Mouse (Mus musculus): Measurements from ENCODE around the gene Vasn. TPM values are rescaled to one million over a fixed set of nuclear protein-coding genes. Genes with fewer than 3 reads are reported as not detected.

Vasn gene
- 0.48 TPM for polyA plus RNA-seq (2014; fragmentation: Illumina TruSeq; extraction: RNeasy Lipid Tissue Mini Kit (QIAGEN cat#74804); ENCODE audit: low replicate concordance)

GRCm38 (mm10) chr16:4639831-4640237 lies at the start of gene Vasn, which contains the start of gene Dnaja3:
TSS of gene Vasn (plus strand) at chr16:4639941.
TSS of gene Dnaja3 (plus strand) at chr16:4639989.

DNA sequence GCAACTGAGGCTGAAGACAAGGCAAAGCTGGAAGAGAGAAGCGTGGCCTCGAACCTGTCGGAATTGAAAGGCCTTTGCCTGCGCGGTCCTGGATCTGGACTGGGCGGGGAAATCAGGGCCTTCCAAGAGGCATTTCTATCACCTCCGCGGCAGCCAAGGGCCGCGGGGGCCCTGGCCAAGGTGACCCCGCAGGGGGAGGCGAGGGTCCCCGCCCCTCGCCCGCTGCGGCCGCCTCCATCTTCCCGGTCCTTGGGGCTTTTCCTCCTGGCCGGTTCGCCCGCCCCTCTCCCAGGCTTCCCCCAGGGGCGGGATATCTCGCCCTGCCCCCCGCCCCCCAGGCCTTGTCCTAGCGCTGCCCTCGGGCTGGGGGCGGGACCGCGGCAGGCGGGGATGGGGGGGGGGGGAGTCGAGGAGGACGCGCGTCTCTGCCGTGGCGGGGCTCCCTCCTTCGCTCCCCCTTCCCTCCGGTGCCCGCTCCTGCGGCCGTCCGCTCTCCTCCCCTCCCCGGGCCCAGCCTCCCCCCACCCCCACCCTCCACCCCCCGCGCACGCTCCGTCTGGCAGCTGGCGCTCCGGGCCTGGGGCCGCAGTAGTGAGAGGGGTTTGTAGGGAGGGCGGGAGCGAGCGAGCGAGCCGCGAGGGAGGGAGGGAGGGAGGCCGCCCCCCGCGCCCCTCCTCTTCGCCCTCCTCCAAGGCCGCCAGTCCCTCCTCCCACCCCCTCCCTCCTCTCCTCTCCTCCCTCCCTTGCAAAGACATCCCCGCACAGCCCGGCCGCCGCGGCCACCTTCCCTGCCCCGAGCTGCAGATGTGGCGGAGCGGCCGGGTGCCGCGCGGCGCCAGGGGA lies 45.5 kb upstream of the Vasn start, which contains the start of gene Glis2:
TSS of gene Glis2 (plus strand) at position 743 of the 843 bp plus-strand sequence.

DNA sequence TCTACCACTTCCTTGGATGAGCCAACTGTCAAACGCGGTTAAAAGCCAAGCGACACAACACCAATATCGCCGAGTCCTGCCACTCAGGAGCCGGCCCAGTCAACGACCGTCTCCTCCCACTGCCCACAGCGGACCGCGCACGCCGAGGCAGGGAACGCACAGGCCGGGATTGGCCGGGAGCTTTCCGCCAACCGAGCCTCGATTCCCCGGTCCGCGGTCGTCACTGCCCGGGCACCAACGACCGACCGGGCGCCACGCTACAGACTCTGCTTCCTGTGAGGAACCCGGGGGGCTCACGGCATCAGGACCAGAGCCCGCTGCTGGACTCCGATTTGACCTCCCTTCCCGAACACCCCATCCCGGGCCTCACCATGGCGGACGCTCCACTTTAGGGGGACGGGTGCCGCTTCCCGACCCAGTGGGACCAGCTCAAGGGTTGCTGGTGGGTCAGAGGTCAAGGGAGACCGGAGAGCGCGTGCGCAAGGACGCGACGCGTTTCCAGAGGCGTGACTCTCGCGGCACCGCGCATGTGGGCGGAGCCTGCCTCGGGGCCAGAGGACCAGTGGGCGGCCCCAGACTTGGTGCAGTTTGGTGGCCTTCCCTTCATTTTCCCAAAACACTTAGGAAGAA lies 15.1 kb upstream of the Vasn start, which contains the start of gene Pam16:
TSS of gene Pam16 (minus strand) at position 508 of the 630 bp plus-strand sequence.

DNA sequence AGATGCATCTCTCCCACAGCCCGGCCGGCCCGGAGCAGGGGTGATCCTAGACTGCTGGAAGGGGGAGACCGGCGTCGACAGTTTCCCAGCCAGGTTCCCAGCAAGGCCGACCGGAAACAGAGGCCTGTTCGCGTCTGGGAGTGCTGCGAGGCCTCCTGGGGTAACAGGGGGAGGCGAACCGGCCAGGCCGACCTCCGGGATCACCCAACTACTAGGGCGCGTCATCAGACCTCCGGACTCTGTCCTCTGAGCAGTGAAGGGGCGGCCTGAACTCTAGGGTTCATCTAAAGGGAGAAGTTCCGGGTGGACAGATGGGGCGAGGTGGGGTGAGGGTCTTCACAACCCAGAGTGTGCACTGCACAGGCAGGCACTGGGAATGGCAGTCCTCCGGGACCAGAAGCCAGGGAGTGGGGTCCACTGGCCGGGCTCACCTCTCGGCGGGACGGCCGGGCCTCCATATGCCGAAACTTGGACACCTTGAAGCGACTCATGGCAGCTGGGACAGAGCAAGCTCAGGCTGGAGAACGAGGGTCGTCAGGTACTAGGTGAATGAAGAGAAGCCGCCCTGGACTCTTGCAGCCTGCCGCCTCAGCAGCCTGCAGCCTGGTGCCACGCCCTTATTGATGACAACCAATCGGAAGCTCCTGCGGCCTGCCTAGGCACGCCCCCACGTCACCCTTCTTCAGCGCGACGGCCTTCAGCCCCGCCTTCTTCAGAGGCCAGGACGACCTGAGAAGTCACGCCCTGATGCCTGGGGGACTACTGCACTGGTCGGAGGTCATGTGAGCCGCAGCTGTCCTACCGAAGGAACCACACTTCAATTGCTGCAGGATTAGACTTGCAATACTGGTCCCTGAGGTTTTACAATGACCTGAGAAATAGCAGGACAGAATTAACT lies 39.6 kb downstream of the Vasn start, which contains the start of gene Coro7:
TSS of gene Coro7 (minus strand) at position 657 of the 898 bp plus-strand sequence.

Other genes with a start within 250 kb of the Vasn start
- gene Adcy9, start 219.4 kb upstream of the Vasn start, polyA plus RNA-seq (2014; fragmentation: Illumina TruSeq; extraction: RNeasy Lipid Tissue Mini Kit (QIAGEN cat#74804); ENCODE audit: low replicate concordance) = 0.89 TPM
- 1.8 TPM for gene Srl, start 98.1 kb upstream of the Vasn start, polyA plus RNA-seq (2014; fragmentation: Illumina TruSeq; extraction: RNeasy Lipid Tissue Mini Kit (QIAGEN cat#74804); ENCODE audit: low replicate concordance)
- 2.0 TPM for gene Tfap4, start 80.1 kb upstream of the Vasn start, polyA plus RNA-seq (2014; fragmentation: Illumina TruSeq; extraction: RNeasy Lipid Tissue Mini Kit (QIAGEN cat#74804); ENCODE audit: low replicate concordance)
- gene Glis2, start 45.2 kb upstream of the Vasn start, polyA plus RNA-seq (2014; fragmentation: Illumina TruSeq; extraction: RNeasy Lipid Tissue Mini Kit (QIAGEN cat#74804); ENCODE audit: low replicate concordance) = 0.56 TPM
- 8.9 TPM for gene Pam16, start 15.0 kb upstream of the Vasn start, polyA plus RNA-seq (2014; fragmentation: Illumina TruSeq; extraction: RNeasy Lipid Tissue Mini Kit (QIAGEN cat#74804); ENCODE audit: low replicate concordance)
- gene Dnaja3, start within 50 bp of the Vasn start, polyA plus RNA-seq (2014; fragmentation: Illumina TruSeq; extraction: RNeasy Lipid Tissue Mini Kit (QIAGEN cat#74804); ENCODE audit: low replicate concordance) = 18.0 TPM
- 1.3 TPM for gene Coro7, start 39.8 kb downstream of the Vasn start, polyA plus RNA-seq (2014; fragmentation: Illumina TruSeq; extraction: RNeasy Lipid Tissue Mini Kit (QIAGEN cat#74804); ENCODE audit: low replicate concordance)
- 0.71 TPM for gene Nmral1, start 79.4 kb downstream of the Vasn start, polyA plus RNA-seq (2014; fragmentation: Illumina TruSeq; extraction: RNeasy Lipid Tissue Mini Kit (QIAGEN cat#74804); ENCODE audit: low replicate concordance)
- gene Hmox2, start 86.4 kb downstream of the Vasn start, polyA plus RNA-seq (2014; fragmentation: Illumina TruSeq; extraction: RNeasy Lipid Tissue Mini Kit (QIAGEN cat#74804); ENCODE audit: low replicate concordance) = 47.3 TPM
- 40.1 TPM for gene Cdip1, start 150.4 kb downstream of the Vasn start, polyA plus RNA-seq (2014; fragmentation: Illumina TruSeq; extraction: RNeasy Lipid Tissue Mini Kit (QIAGEN cat#74804); ENCODE audit: low replicate concordance)
- not detected for gene 4930562C15Rik, start 195.5 kb downstream of the Vasn start, polyA plus RNA-seq (2014; fragmentation: Illumina TruSeq; extraction: RNeasy Lipid Tissue Mini Kit (QIAGEN cat#74804); ENCODE audit: low replicate concordance)
- gene Ubald1, start 240.4 kb downstream of the Vasn start, polyA plus RNA-seq (2014; fragmentation: Illumina TruSeq; extraction: RNeasy Lipid Tissue Mini Kit (QIAGEN cat#74804); ENCODE audit: low replicate concordance) = 0.22 TPM
- gene Mgrn1, start 246.3 kb downstream of the Vasn start, polyA plus RNA-seq (2014; fragmentation: Illumina TruSeq; extraction: RNeasy Lipid Tissue Mini Kit (QIAGEN cat#74804); ENCODE audit: low replicate concordance) = 4.9 TPM

Data from small intestine, adult 10 weeks (tissue).